Mouse (Mus musculus): ENCODE results near the gene Igll1.
A peak's percentile ranks its signal among the peaks of the same experiment; 100 is the strongest.
"Not testable (repeated sequence)": the region's sequence is repeated elsewhere in the genome, so short reads cannot be mapped to it uniquely, and the experiment has no call there.

The Igll1 gene

GRCm38 (mm10) chr16:16863978-16864377, at the start of gene Igll1:
TSS of gene Igll1 (minus strand) at chr16:16863985.
- DNase-seq: no peak

GRCm38 (mm10) chr16:16913440-16913839, 49.7 kb upstream of the Igll1 start:
- DNase-seq: no peak

- peak; percentile 75 to 86 for DNase-seq
Measured at GRCm38 (mm10) chr16:16911641-16912597, 48.1 kb upstream of the Igll1 start.

DNA sequence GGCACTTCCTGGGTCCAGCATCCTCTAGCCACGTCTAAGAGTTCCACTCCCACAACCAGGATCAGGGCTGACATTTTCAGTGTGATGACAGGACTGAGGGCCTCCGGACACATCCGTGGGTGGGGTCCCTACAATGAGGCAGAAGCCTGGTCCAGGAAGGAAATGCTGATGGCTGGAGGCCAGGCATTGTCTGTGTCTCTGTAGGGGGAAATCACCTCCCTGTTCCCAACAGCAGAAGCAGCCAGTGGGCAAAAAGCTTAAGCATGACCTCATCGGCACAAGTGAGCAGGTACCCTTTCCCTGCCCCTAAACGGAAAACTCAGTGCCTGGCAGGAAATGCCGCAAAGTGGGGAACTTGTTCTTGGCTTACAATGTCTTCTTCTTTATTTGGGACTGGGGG, 44.0 kb upstream of the Igll1 start:
- DNase-seq: peak; percentile 87 to 92

- DNase-seq: no peak
Measured at GRCm38 (mm10) chr16:16903188-16903587, 39.4 kb upstream of the Igll1 start.

GRCm38 (mm10) chr16:16902329-16902728, 38.5 kb upstream of the Igll1 start:
- DNase-seq: peak in 1 of 2 experiments; percentile 14

GRCm38 (mm10) chr16:16897056-16897584, 33.3 kb upstream of the Igll1 start:
- DNase-seq: peak in 1 of 2 experiments; percentile 17

GRCm38 (mm10) chr16:16896382-16897055, 32.7 kb upstream of the Igll1 start, which contains the start of gene Ppm1f:
TSS of gene Ppm1f (plus strand) at chr16:16896469.
- DNase-seq: peak; percentile 94 to 96

GRCm38 (mm10) chr16:16896015-16896381, 32.2 kb upstream of the Igll1 start:
- DNase-seq: no peak

DNA sequence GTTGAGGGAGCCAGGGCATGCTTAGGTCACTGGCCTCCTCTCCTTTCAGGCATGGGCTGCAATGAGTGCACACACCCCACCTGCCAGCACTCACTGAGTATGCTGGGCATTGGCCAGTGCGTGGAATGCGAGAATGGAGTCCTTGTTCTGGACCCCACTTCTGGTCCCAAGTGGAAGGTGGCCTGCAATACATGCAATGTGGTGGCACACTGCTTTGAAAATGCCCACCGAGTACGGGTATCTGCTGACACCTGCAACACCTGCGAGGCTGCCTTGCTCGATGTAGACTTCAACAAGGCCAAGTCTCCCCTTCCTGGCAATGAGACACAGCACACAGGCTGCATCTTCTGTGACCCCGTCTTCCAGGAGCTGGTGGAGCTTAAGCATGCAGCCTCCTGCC, 28.6 kb upstream of the Igll1 start:
- DNase-seq: no peak

- no peak for DNase-seq
Measured at GRCm38 (mm10) chr16:16888341-16888740, 24.6 kb upstream of the Igll1 start.

- DNase-seq: no peak
Measured at GRCm38 (mm10) chr16:16879025-16879424, 15.2 kb upstream of the Igll1 start.

- DNase-seq: peak; percentile 90 to 92
Measured at GRCm38 (mm10) chr16:16870617-16871331, 7.0 kb upstream of the Igll1 start, which contains the start of the genes Top3b and Vpreb1. TSS of gene Top3b (plus strand) at chr16:16870736. TSS of gene Vpreb1 (minus strand) at chr16:16870843.

- no peak for DNase-seq
Measured at GRCm38 (mm10) chr16:16870241-16870616, 6.4 kb upstream of the Igll1 start.

DNA sequence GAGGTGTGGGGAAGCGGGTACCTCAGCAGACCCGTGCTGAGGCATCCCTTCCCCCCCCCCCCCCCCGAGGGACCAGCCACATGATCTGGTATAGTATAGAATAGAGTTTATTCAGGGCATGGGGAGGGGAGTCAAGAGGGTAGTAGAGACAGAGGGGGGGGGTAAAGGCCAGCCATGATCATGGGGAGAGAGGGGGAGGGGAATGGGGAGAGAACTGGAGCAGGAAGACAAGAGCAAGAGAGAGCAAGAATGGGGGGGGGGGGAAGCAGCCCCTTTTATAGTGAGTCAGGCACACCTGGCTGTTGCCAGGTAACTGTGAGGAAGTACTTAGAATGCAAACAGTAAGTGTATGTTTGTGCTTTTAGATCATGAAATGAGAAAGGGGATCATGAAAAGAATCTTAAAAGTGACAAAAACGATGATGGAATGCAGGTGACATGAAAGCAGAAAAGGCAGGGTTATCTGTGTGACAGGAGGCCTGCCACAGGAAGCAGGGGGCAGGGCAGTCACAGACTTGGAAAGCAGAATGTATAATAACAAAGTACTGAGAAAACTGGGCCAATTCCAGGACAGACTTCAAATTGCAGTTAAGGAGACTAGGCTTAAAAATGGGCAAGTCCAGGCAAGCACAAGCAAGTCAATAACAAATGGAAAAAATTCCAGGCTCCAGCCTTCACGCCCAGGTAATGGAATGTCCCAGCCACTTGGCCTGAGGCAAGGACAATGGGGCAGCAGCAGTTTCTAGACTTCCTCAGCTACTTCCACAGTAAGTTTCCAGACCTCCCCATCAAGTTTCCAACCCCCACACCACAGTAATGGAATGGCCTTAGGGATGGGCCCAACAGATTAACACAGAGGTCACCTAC, 2.1 kb upstream of the Igll1 start:
- peak; percentile 74 to 83 for DNase-seq

DNA sequence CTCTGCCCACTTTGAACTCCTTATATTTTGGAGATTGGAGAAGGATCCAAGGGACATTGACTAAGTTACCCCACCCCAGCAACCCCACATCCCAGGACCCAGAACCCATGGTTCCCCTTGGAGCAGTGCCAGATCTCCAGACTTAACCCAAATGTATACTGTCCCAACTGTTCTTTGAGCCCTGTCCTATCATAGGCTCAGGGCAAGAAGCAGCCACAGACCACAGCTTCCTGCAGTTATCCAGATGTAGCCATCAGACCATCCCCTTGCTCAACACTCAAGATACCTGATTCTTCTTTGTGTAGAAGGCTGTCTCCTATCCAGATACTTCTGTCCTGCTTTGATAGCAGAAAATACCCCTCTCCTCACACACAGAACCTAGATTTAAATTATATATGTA, 1.4 kb upstream of the Igll1 start:
- DNase-seq: no peak

GRCm38 (mm10) chr16:16862288-16862687, 1.5 kb downstream of the Igll1 start:
- no peak for DNase-seq

- no peak for DNase-seq
Measured at GRCm38 (mm10) chr16:16856731-16857476, 6.9 kb downstream of the Igll1 start.

DNA sequence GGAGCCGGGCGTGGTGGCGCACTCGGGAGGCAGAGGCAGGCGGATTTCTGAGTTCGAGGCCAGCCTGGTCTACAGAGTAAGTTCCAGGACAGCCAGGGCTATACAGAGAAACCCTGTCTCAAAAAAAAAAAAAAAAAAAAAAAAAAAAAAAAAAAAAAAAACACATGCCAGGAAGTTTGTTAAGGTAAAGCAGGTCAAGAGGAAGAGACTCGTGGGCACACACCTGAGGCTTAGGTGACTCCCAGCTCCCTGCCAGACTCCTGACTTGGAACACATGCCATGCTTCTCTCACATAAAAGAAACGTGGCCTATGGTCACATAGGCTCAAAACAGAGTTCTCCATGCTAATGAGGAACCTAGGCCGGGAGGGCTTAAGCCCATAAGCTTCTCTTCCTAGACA, 7.7 kb downstream of the Igll1 start:
- DNase-seq: not testable (repeated sequence)

- no peak for DNase-seq
Measured at GRCm38 (mm10) chr16:16855541-16855940, 8.2 kb downstream of the Igll1 start.

DNA sequence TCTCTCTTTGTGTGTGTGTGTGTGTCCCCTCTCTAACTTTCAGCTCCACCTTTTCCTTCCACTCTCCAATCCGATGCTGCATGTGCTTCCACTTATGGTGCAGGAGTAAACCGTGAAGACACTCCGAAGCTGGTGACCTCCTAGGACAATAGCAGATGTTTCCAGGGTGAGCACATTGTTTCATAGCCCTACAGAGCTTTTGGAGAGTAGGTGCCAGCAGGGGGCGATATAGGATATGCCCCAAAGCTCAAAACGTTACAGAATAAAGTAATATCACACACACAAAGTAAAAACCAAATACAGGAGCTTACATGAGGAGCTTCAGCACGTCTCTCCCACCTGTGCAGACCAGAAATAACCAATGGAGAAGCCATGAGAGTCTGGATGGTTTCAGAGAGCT, 8.9 kb downstream of the Igll1 start:
- DNase-seq: peak; percentile 69 to 87
